Mouse (Mus musculus): Measurements from ENCODE around the gene Adarb1. TPM values are rescaled to one million over a fixed set of nuclear protein-coding genes. Genes with fewer than 3 reads are reported as not detected.

The Adarb1 gene
- polyA plus RNA-seq, 2 experiments from 2014 or later, result 0.74 to 1.2 TPM

DNA sequence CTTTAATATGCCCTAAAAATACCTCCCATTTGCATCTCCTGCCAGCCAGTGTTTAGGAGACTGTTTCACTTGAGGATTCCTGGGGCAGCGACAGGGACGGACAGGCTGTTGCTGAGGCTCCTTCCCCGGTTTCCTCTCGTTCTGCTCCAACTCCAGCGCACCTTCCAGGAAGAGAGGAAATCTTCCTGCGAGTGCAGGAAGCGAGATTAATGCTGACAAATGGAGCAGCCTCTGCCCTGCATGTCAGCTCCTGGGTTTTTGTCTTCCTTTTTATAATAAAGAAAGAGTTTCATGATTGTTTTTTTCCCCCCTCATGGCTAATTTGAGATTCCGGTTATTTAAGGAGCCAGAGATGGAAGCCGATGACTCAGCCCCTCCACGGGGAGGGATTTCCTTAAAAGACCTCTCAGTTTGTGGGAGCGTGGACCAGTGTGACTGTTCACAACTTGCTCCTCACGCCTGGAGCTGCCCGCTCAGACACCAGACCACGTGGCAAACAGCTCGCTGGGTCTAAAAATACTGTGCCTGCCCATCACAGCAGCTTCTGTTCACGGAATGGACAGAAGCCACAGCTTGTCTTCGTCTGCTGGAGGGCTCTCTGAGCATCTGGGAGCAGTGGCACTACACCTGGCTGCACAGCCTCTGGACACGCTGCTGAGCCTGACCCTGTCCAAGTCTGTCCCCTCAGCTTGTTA lies 16.5 kb upstream of the Adarb1 start:
- no peak for ATAC-seq

- ATAC-seq, result no peak
Measured at GRCm38 (mm10) chr10:77434076-77434456, 16.0 kb upstream of the Adarb1 start.

DNA sequence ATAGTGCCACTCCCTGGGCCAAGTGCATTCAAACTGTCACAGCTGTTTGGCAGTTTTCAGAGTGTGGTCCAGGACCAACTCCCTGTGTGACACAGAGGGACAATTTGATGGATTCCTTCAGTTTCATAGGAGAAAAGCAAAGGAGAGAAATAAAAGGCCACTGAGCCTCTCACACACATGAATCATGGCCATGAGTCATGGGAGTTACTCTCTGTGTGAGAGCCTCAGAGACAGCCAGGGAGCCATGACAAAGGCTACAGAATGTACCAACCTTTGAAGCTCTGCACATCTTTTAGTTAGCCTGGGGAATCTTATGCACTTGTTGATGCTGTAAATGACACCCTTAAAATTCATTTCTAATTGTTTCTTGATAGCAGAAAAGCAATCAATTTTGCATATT lies 12.7 kb upstream of the Adarb1 start:
- no peak for ATAC-seq

- ATAC-seq, result no peak
Measured at GRCm38 (mm10) chr10:77429921-77430320, 11.9 kb upstream of the Adarb1 start.

DNA sequence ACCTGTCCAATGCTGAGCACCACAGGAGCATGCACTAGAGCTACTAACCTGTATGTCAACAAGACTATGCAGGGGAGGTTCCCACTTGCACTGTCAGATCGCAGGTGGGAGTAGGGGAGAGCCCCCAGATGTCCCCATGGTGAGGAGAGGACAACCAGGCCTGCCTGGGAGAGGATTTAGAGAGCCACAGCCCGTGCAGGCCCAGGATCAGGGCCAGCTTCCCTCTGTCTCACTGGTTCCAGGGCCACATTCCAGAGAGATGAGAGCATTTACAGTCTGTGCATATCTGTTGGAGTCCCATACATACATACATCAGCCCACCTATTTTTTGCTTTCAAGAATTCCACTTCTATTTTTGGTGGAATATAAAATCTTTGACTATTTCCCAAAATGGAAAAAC lies 9.5 kb upstream of the Adarb1 start:
- ATAC-seq, result no peak

GRCm38 (mm10) chr10:77420190-77420589 lies 2.1 kb upstream of the Adarb1 start:
- ATAC-seq, result no peak

- peak; percentile 33 for ATAC-seq
Measured at GRCm38 (mm10) chr10:77417240-77418102, 599 bp downstream of the Adarb1 start.

- ATAC-seq, result no peak
Measured at GRCm38 (mm10) chr10:77416666-77417239, 1.3 kb downstream of the Adarb1 start.

- no peak for ATAC-seq
Measured at GRCm38 (mm10) chr10:77415867-77416266, 2.2 kb downstream of the Adarb1 start.

DNA sequence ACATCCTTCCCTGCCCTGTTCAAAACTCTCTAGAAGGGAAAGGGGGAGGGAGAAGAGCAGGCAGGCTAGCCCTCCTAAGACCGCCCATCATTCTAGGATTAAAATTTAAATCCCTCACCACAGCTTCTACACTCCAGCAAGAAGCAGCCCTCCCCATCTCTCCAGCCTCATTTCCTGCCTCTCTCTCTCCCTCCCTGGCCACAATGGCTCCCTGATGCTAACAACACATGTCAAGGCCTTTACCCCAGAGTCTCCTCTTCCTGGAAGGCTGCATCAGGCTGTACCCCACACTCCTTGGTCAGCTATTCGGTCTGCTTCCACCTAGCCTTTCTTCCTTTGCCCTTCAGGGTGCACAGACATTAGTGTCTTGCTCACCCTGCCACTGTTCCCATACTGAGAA lies 4.3 kb downstream of the Adarb1 start:
- no peak for ATAC-seq

DNA sequence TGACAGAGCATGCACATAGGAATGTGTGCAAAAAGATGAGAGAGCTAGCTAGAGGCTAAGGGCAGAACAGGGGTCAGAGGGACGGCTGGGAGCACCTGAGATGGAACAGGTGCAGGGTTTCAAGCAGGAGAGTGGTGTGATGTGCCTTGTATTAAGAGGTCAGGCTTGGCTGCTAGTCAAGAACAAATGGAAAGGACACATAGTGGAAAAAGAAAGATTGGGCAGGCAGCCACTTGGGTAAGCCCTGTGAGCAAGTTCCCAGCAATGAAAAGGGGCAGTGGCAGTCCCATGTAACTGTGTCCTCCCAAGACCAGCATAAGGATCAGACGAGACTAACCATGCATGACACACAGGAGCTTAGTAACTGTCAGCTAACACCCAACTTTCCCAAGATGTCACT lies 8.9 kb downstream of the Adarb1 start:
- no peak for ATAC-seq

- ATAC-seq, result no peak
Measured at GRCm38 (mm10) chr10:77408241-77408640, 9.8 kb downstream of the Adarb1 start.

DNA sequence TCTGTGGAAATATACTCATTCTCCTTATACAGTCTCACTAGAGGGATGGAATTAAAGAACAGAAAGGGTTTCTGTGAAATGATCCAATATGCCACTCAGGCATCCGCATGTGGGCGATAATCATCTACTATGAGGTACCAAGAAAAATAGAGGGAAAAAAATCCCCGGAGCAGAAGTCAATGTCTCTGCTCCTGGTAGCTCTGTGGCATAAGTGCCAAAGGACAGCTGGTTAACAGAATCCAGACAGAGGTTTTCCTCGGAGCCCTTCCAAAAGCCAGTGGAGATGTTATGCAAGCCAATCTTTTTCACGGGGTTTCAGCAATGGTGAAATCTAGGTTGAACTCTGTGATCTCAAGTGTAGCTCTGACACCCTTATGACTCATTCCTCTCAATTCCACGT lies 11.6 kb downstream of the Adarb1 start:
- ATAC-seq, result no peak

DNA sequence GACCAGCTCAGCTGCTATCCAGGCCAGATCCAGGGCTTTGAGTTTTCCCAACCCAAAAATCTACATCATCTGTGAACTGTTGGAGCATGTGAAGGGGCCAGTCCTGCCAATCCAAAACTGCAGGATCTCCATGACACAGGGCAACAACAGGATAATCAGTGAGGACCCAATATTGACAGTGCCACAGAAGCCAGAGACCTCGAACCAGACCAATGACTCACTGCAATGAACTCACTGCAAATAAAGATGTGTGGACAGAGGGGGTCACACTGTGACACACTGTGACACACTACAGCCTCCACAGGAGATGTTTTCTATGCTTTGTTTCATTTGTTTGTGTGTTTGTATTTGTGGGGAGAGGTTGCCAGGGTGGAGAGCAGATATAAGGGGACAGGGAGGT lies 15.6 kb downstream of the Adarb1 start:
- no peak for ATAC-seq

- ATAC-seq, result no peak
Measured at GRCm38 (mm10) chr10:77401039-77401438, 17.0 kb downstream of the Adarb1 start.

GRCm38 (mm10) chr10:77399938-77400337 lies 18.1 kb downstream of the Adarb1 start:
- ATAC-seq, result no peak

DNA sequence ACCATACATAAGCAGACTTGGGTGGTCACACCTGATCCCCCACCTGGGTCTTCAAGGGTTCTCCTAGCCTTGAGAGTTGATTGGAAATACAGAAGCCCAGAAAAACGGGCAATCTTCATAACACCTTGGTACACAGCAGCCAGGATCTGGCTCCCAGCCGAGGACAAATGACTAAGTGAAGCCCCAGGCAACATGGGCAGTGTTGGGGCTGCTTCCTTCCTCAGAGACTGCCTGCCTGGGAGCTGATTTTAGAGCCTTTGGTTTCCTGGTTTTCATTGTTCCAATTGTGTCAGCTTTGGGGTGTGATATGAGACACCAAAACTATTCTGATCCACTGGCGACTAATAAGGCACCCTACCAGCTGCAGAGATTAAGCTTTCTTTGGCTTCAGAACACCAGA lies 20.0 kb downstream of the Adarb1 start:
- ATAC-seq, result no peak

DNA sequence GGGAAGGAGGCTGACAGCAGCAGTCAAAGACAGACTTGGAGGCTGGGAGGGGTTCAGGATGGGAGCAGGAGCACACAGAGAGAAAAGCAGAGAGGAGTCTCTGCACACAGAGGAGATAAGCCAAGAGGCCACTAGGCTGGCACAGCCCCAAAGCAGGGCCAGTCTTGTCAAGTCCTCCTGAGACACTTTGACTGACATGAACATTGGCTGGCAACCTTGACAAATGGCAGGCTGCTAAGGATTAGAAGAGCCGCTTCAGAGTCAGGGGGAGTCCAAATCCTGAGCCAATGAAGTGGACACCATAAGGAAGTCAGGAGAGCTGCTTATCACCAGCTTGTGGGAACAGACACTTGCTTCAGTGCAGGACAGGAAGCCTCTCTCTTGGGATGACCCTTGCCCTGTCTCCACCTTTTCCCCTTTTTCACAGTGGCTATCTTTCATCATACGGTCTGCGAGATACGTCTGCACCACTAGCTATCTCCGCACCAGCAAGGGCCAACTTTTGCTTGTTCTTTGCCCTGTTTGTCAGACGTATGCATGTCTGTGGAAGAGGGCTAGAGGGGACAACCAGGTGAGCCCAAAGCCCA lies 20.9 kb downstream of the Adarb1 start:
- no peak for ATAC-seq

DNA sequence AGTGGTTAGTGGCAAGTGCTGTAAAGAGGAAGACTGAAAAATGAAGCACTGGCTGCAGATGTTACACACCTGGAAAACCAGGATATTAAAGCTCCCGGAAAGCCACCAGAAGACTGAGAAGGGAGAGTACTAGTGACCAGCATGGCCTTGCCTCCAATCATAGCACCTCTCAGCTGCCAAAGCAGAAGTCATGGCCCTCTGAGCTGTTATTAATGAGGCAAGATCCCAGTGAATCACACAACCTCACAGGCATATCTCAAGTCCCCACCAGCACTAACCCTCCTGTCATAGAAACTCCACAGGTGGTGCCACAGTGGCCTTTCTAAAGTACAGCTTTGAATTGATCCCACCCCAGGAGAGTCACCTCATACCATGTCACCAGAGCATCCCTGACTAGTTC lies 22.1 kb downstream of the Adarb1 start:
- ATAC-seq, result no peak

DNA sequence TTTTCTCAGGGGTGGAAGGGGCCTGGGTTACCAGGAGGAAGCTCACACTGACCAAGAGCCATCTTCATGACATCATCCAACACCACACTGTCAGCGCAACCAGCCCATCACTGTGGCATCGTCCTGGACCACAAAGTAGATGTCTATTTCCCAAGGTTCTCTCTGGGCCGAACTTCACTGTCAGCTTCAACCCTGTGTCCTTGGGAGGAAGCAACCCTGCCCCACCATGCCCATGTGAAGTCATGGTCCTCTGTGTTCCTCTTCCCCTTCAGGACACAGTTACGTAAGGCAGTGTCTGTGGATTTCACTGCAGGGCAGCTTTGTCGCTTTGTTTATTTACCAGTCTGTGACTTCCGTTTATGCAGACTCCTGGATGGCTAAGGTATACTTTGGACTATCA lies 27.0 kb downstream of the Adarb1 start:
- ATAC-seq, result no peak

- ATAC-seq, result no peak
Measured at GRCm38 (mm10) chr10:77387558-77387957, 30.5 kb downstream of the Adarb1 start.

DNA sequence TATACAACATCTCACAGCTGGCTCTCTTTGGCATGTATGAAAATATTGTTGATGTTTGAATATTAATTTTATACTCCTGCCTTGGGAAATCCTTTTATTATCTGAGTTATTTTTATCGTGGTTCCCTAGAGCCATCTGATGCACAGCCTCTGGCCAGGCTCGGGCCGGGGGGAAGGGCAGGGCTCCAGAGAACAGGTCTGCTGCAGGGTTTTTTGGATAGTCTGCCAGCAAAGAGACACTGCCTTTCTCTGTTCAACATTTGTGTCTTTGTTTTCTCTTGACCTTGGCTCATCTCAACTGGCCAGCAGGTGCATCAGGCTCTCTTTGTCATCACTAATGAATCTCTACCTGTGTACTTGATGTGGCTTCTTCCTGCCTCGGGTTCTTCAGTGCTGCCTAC lies 32.3 kb downstream of the Adarb1 start:
- no peak for ATAC-seq

DNA sequence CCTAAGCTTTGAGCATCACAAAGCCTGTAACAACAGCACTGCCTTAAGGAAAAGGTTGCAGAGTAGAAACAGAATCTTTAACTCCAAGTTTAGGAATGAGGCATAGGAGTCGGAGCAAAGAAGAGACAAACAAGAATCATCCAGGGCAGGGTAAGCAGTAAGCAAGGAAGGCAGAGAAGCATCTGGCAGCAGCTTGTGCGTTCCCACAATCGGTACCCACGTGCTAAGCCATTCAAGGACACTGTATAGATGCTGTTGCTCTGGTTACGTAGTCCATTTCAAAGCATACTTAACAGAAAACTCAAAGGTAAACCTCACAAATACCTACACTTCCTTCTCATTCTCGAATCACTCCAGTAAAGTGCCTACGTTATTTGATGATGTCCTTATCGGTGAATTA lies 35.0 kb downstream of the Adarb1 start:
- no peak for ATAC-seq

DNA sequence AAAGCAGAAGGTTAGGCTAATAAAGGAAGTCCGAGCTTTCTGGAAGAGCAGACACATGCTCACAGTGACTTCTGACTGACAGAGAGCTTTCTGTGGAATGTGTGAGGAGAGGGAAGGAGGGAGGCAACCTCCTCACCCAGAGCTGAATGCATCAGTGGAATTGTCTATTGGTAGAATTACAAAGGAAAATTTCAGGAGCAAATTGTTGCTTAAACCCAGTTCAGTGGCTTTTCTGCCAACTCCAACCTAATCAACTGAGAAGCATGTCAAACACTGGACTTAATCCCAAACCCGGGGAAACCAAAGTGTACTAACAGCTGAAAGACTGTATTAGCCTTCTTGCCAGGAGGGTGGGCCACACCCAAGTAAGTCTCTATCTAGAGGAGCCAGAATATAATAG lies 36.9 kb downstream of the Adarb1 start:
- no peak for ATAC-seq
